Mouse (Mus musculus): Measurements from ENCODE around the gene Kif5a.

DNA sequence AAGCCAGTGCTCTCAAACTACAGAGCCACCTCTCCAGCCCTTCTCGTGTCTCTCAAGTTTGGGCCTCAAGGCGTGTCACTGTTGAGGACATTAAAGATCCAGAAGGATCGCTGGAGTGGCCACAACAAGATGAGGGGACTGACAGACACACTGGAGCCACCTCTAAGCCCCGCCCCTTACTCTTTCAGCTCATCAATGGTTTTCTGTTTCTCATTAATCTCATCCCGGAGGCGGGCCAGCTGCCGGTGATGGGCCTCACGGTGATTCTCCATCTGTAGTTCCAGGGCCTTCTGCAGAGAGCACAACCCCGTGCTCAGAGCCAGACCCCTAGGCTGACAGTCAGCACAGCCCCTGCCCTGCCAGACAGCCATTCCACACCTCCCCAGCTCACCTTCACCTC lies 26.6 kb downstream of the Kif5a start:
- TF ChIP-seq CTCF (IDR thresholded peaks at IDR 0.05; ENCODE audit: control insufficient read depth, insufficient read depth, low read length) (no peak), POLR2A (IDR thresholded peaks at IDR 0.05; ENCODE audit: borderline replicate concordance, control insufficient read depth, low read depth, low read length) (no peak)

Data from bone marrow, adult 2 months (tissue).